Mouse (Mus musculus) megakaryocyte, embryonic 14.5 days (primary cell): Measurements from ENCODE around the gene Sik1. TPM values are rescaled to one million over a fixed set of nuclear protein-coding genes. Genes with fewer than 3 reads are reported as not detected.

Experiments used
- H3K27me3 ChIP-seq: replicated peaks from 2 replicates; pipeline ENCODE3; 2012; ENCODE audit warnings: inconsistent platforms
- H3K36me3 ChIP-seq: replicated peaks from 2 replicates; pipeline ENCODE3; 2012; ENCODE audit warnings: low read length, inconsistent platforms, mixed read lengths
- H3K4me1 ChIP-seq: 2 replicates; pipeline ENCODE4 v1.6.1; 2012; ENCODE audit warnings: inconsistent platforms
- H3K4me3 ChIP-seq: replicated peaks from 2 replicates; pipeline ENCODE3; 2012; ENCODE audit warnings: moderate library complexity, mild to moderate bottlenecking, inconsistent platforms
- H3K9me3 ChIP-seq: 2 replicates; pipeline ENCODE4 v1.6.1; 2012; ENCODE audit warnings: inconsistent platforms
- FLI1 ChIP-seq: IDR thresholded peaks from 2 replicates; pipeline ENCODE4 v1.6.1; 2012; ENCODE audit warnings: low read length, inconsistent platforms, mixed read lengths
- GATA1 ChIP-seq: IDR thresholded peaks from 3 replicates; pipeline ENCODE4 v1.6.1; 2012; ENCODE audit warnings: mixed read lengths, low read length, inconsistent platforms, borderline replicate concordance
- polyA plus RNA-seq: library from polyadenylated mRNA; stranded (reverse); fragments of >175 nt; gene quantifications from 2 replicates; pipeline ENCODE4 v1.2.3, GENCODE M21; 2012; ENCODE audit warnings: low replicate concordance; ENCODE audit not compliant: insufficient read depth

Sik1 gene
- polyA plus RNA-seq = 8.7 and 12.8 TPM in 2 replicates

DNA sequence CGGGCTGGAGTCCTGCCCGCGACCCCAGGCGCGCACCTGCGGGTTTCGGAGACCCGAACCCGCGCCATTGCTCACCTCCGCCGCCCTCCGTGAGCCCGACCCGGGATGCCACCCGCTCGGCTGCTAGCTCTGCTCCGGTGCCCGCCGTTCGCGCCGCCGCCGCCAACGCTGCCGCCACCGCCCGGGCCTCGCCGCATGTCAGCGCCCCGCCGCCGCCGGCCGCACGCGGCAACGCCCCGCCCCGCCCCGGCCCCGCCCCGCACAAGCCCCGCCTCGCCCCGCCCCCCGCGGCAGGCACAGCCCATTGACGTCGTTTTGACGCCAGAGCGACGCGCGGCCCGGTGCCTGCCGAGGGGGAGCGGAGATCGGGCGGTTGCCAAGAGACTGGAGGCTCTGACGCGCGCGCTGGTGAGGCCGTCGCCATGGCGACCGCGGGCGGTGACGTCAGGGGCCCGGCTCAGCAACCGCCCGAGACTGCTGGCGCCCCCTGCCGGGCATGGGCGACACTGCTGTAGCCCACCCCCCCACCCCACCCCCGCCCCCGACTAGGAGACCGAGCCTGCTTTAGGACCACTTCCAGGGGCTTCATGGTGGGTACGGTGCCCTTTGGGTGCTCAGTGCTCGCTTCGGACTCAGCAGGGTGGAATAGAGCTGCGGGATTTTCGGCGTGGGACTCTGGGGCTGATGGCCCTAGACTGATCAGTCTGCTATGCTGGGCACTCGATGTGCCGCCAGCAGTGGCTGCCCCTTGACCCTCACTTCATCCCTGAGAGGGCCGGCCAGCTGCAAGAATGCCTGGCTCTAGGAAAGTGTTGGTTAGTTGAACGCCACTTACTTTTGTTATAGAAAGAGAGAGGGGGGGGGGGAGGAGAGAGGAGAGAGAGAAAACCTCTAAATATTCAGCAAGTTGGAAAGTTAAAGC is at the start of gene Sik1:
TSS of gene Sik1 (minus strand) at position 208 of the 922 bp plus-strand sequence.
- TF ChIP-seq FLI1 (no peak), GATA1 (no peak)
- peaks cover 24% of the 10 kb centered on the region for H3K27me3 ChIP-seq
- H3K4me3 ChIP-seq = peak within 1 kb of the TSS; percentile 97
- peaks cover 24% of the 10 kb centered on the region for H3K36me3 ChIP-seq
- no peaks in the 10 kb centered on the region for H3K9me3 ChIP-seq
- peaks cover 56% of the 10 kb centered on the region for H3K4me1 ChIP-seq

DNA sequence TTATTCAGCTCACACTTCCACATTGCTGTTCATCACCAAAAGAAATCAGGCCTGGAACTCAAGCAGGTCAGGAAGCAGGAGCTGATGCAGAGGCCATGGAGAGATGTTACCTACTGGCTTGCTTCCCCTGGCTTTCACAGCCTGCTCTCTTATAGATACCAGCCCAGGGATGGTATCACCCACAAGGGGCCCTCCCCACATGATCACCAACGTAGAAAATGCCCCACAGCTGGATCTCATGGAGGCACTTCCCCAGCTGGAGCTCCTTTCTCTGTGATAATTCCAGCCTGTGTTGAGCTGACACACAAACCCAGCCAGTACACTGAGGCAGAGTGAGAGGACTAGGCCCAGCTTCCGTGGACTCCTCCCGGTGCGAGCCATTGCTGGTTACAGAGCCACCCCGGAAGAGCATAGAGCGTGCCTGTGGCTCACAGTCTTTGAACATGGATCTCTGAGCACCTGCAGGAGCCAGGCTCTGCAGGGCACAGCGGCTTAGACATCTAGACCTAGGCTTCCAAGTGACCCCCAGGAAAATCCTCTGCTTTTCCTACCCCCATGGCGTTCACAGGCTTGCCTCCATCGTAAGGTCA is 49.7 kb upstream of the Sik1 start:
- Histone ChIP-seq H3K4me1 (peaks cover 69% of the 10 kb centered on the region), H3K4me3 (peak overlapping the region; percentile 84), H3K9me3 (no peaks in the 10 kb centered on the region), H3K27me3 (peaks cover 26% of the 10 kb centered on the region), H3K36me3 (peaks cover 8% of the 10 kb centered on the region)
- TF ChIP-seq GATA1 (no peak), FLI1 (no peak)

DNA sequence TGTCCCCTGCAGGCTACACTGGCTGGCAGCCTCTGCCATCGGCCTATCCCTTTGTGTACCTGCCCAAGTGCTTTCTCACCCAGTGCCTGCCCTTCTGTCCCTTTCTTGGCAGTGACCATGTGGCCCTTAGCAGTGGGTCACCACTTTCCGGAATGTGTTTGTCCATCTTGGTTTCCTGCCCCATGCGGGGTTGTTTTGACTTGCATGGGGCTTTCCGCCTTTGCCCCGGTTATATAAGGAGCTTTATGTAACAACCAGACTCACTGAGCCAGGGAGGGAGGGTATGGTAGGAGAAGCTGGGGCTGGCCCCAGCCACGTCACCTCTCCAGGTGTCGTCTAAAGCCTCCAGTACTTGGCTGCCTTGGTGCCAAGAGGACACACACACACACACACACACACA is 48.4 kb upstream of the Sik1 start:
- Histone ChIP-seq H3K4me3 (peak overlapping the region; percentile 18), H3K27me3 (peaks cover 17% of the 10 kb centered on the region), H3K9me3 (no peaks in the 10 kb centered on the region), H3K36me3 (peaks cover 8% of the 10 kb centered on the region), H3K4me1 (peaks cover 81% of the 10 kb centered on the region)
- TF ChIP-seq FLI1 = no peak

GRCm38 (mm10) chr17:31902630-31903198 is 47.1 kb upstream of the Sik1 start:
- Histone ChIP-seq H3K27me3 (peaks cover 5% of the 10 kb centered on the region), H3K4me1 (peaks cover 94% of the 10 kb centered on the region), H3K9me3 (no peaks in the 10 kb centered on the region), H3K4me3 (no peak overlapping the region), H3K36me3 (peaks cover 8% of the 10 kb centered on the region)
- TF ChIP-seq FLI1 = no peak
- TF ChIP-seq GATA1 = no peak

DNA sequence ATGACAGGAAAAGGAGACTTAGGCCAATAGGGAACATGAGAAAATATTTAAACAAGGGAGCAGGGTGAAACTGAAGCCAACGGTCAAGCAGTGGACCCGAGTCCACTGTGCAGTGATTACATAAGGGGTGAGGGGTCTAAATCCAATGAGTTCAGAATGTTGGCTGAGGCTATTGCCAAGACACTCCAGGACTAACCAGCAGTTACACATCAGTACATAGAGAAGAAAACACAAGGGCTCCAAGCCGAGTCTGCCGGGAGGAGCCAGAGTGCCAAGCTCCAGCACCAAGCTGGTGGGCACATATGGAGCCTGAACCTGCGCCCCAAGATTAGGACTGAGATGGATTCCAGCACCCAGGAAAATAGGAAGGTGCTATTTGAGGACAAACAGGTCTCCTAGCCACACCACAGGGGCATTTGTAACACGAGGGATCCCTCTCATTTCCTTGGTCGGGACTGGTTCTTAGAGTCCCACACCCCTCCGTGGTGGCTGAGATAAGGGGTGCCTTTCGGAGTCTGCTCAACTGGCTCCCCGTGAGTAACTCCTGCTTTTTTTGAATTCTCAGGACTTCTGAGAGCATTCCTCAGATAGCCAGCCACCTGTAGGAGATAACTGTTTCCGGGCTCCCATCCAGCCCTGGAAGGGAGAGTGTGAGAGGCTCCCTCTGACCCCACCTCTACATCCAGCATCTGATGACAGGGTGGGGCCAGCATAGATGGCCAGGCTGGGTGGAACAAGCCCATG is 46.0 kb upstream of the Sik1 start:
- Histone ChIP-seq H3K4me1 (peaks cover 95% of the 10 kb centered on the region), H3K36me3 (peaks cover 8% of the 10 kb centered on the region), H3K27me3 (no peaks in the 10 kb centered on the region), H3K4me3 (no peak overlapping the region), H3K9me3 (no peaks in the 10 kb centered on the region)
- TF ChIP-seq GATA1 (no peak), FLI1 (no peak)

DNA sequence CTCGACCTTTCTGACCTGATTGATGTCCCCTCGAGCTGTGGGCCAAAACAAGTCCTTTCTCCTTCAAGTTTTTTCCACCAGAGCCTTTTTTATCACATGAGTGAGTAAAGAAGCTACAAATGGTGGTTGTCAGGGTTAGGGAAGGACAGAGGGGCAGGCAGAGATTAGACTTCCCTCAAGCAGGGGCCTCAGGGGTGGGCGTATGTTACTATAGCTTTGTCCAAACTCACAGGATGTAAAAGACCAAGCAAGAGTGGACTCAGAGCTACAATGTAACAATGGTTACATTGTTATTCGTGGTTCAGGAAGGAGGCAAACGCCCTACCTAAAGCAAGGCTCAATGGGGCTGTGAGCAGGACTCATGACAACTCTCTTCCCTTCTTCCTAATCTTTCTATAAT is 43.3 kb upstream of the Sik1 start:
- TF ChIP-seq GATA1 (no peak), FLI1 (no peak)
- H3K36me3 ChIP-seq = peaks cover 4% of the 10 kb centered on the region
- H3K9me3 ChIP-seq = no peaks in the 10 kb centered on the region
- peaks cover 70% of the 10 kb centered on the region for H3K4me1 ChIP-seq
- no peak overlapping the region for H3K4me3 ChIP-seq
- H3K27me3 ChIP-seq = peaks cover 4% of the 10 kb centered on the region

DNA sequence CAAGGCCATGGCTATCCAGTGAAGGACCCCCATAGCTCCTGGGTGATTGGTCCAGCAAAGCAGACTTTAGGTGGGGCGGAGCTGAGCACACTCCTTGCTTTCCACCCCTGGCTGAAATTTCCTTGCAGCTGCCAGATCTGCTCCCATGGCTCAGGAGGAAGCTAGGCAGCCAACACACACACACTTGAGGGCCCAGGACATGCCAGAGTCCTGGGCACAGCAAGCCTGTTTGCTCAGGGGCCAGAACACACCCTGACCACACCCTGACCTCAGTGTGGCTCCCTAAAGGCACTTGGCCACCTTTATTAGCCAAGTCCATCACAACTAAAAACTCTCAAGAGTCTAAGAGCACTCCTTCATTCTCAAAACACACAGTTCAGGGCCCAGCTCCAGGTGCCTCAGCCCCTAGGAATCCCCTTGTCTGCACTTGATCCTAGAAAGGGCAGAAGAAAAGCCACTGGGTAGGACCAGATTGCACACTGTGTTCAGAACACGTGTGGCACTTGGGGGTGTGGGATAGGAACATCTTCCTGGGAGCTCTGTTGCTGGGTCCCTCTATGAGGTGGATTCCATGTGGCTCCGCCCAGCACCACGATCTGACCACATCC is 41.7 kb upstream of the Sik1 start:
- no peak for TF ChIP-seq FLI1
- no peak for TF ChIP-seq GATA1
- peaks cover 75% of the 10 kb centered on the region for H3K4me1 ChIP-seq
- no peak overlapping the region for H3K4me3 ChIP-seq
- H3K36me3 ChIP-seq = no peaks in the 10 kb centered on the region
- no peaks in the 10 kb centered on the region for H3K9me3 ChIP-seq
- peaks cover 5% of the 10 kb centered on the region for H3K27me3 ChIP-seq

DNA sequence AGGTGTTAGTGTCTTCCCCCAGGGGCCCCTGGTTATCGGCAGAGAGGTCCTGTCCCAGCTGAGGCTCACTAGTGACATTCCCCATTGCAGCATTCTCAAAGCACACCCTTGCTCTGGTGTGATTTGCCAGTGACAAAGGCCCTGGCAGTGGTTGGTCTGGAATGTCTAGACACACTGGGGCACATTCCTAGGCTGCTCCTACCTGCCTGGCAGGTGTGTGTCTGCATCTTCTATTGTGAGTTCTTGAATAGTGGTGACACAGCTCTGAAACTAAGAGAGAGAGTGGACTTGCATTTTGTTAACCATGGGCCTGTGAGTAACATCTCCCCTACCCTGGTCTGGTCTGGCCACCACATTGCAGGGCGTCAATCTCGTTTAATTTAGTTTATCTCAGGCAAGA is 41.1 kb upstream of the Sik1 start:
- TF ChIP-seq FLI1 (no peak), GATA1 (no peak)
- H3K36me3 ChIP-seq = no peaks in the 10 kb centered on the region
- peaks cover 75% of the 10 kb centered on the region for H3K4me1 ChIP-seq
- no peak overlapping the region for H3K4me3 ChIP-seq
- peaks cover 5% of the 10 kb centered on the region for H3K27me3 ChIP-seq
- H3K9me3 ChIP-seq = no peaks in the 10 kb centered on the region

DNA sequence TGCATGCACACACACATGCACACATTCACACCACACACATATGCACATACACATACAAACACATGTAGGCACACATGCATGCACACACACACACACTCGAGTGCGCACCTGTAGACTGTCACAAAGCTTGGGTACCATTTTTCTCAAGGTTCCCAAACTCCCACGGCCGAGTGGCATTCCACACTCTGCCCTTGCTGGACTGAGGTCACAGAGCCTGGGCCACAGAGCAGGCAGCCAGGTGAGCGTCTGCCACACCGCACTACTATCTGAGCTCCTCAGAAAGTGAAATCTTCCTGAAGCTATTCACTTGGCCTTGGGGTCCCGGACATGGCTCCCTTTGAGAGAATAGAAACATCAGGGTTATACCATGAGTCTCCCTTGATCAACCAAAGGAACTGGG is 40.7 kb upstream of the Sik1 start:
- no peak overlapping the region for H3K4me3 ChIP-seq
- no peaks in the 10 kb centered on the region for H3K36me3 ChIP-seq
- H3K27me3 ChIP-seq = peaks cover 5% of the 10 kb centered on the region
- peaks cover 75% of the 10 kb centered on the region for H3K4me1 ChIP-seq
- H3K9me3 ChIP-seq = no peaks in the 10 kb centered on the region
- TF ChIP-seq FLI1 (no peak), GATA1 (no peak)
